Mouse (Mus musculus) intestine, postnatal 0 days (tissue): ENCODE results near the gene Smc2. TPM values are rescaled to one million over a fixed set of nuclear protein-coding genes. Genes with fewer than 3 reads are reported as not detected.
A peak's percentile ranks its signal among the peaks of the same experiment; 100 is the strongest.
"Not testable (repeated sequence)": the region's sequence is repeated elsewhere in the genome, so short reads cannot be mapped to it uniquely, and the experiment has no call there.

Source experiments
- ATAC-seq: fragments of 200-750 bp; cut with Nextera tagmentation; 2 replicates; pipeline ENCODE4 v1.8.0; 2017; ENCODE audit warnings: mild to moderate bottlenecking, moderate TSS enrichment, moderate library complexity
- H3K27ac ChIP-seq: fragments of 300-500 bp; sonication (generic); 2 replicates; pipeline ENCODE4 v1.5.1; 2014; ENCODE audit warnings: mild to moderate bottlenecking, low read depth, low read length, moderate library complexity
- H3K27me3 ChIP-seq: fragments of 300-500 bp; sonication (generic); replicated peaks from 2 replicates; pipeline ENCODE4 v1.6.1; 2014; ENCODE audit warnings: low read length, mixed read lengths; ENCODE audit not compliant: control insufficient read depth, insufficient read depth
- H3K36me3 ChIP-seq: fragments of 300-500 bp; sonication (generic); 2 replicates; pipeline ENCODE4 v1.6.1; 2014; ENCODE audit warnings: mild to moderate bottlenecking, moderate library complexity; ENCODE audit not compliant: control insufficient read depth, insufficient read depth
- H3K4me1 ChIP-seq: fragments of 300-500 bp; sonication (generic); replicated peaks from 2 replicates; pipeline ENCODE4 v1.6.1; 2014; ENCODE audit warnings: antibody characterized with exemption, low read length, mixed read lengths; ENCODE audit not compliant: control insufficient read depth, insufficient read depth
- H3K4me2 ChIP-seq: fragments of 300-500 bp; sonication (generic); replicated peaks from 2 replicates; pipeline ENCODE4 v1.6.1; 2014; ENCODE audit warnings: low read depth, mild to moderate bottlenecking, moderate library complexity
- H3K4me3 ChIP-seq: fragments of 300-500 bp; sonication (generic); 2 replicates; pipeline ENCODE4 v1.5.1; 2014; ENCODE audit warnings: low read depth, low read length
- H3K9ac ChIP-seq: fragments of 300-500 bp; sonication (generic); 2 replicates; pipeline ENCODE4 v1.6.1; 2014; ENCODE audit warnings: mild to moderate bottlenecking, low read depth, low read length
- H3K9me3 ChIP-seq: fragments of 300-500 bp; sonication (generic); 2 replicates; pipeline ENCODE4 v1.6.1; 2016; ENCODE audit warnings: mixed run types; ENCODE audit not compliant: control insufficient read depth
- CTCF ChIP-seq: sonication (generic); IDR thresholded peaks from 2 replicates; pipeline ENCODE4 v1.5.1; 2016; ENCODE audit warnings: low read depth, mild to moderate bottlenecking, control low read depth, antibody characterized with exemption, moderate library complexity
- WGBS: fragments of 180-500 bp; shearing (Covaris S2); extraction: QIAGEN DNeasy Blood & Tissue Kit; methylation state at CpG from one replicate; pipeline ENCODE4 v1.1.7; 2014; 5-methylcytosine and 5-hydroxymethylcytosine counted together
- polyA plus RNA-seq: library from polyadenylated mRNA; unstranded; fragments of >200 nt; fragmentation: Nextera tagmentation; extraction: Ambion mirVana; gene quantifications from 2 replicates; pipeline ENCODE4 v1.2.1, GENCODE M21; 2015

The Smc2 gene
- polyA plus RNA-seq, 1 experiment from 2014 or later, result 52.0 TPM

- Histone ChIP-seq H3K4me1 (no peaks in the 10 kb centered on the region), H3K4me3 (no peak overlapping the region), H3K27ac (no peak overlapping the region), H3K36me3 (peaks cover 28% of the 10 kb centered on the region), H3K27me3 (no peaks in the 10 kb centered on the region), H3K9me3 (no peaks in the 10 kb centered on the region), H3K9ac (no peak overlapping the region), H3K4me2 (no peak overlapping the region)
- 95% methylated on average over 1 of the region's 1 CpGs for WGBS
- peak; percentile 73 for TF ChIP-seq CTCF
- no peak for ATAC-seq
These were observed 20.7 kb downstream of the Smc2 start for GRCm38 (mm10) chr4:52459726-52460125.

- Histone ChIP-seq H3K4me3 (no peak overlapping the region), H3K36me3 (peaks cover 28% of the 10 kb centered on the region), H3K27me3 (no peaks in the 10 kb centered on the region), H3K9ac (no peak overlapping the region), H3K4me2 (no peak overlapping the region), H3K4me1 (no peaks in the 10 kb centered on the region), H3K9me3 (no peaks in the 10 kb centered on the region), H3K27ac (no peak overlapping the region)
- no peak for TF ChIP-seq CTCF
- no peak for ATAC-seq
- 91% methylated on average over 5 of the region's 5 CpGs for WGBS
These were observed 22.3 kb downstream of the Smc2 start for GRCm38 (mm10) chr4:52461321-52461720.

- Histone ChIP-seq H3K27me3 (no peaks in the 10 kb centered on the region), H3K4me3 (no peak overlapping the region), H3K9me3 (no peaks in the 10 kb centered on the region), H3K27ac (no peak overlapping the region), H3K9ac (no peak overlapping the region), H3K4me1 (no peaks in the 10 kb centered on the region), H3K36me3 (peaks cover 5% of the 10 kb centered on the region; the same call in 1 of the 2 replicates), H3K4me2 (no peak overlapping the region)
- no peak for TF ChIP-seq CTCF
- 42% methylated on average over 3 of the region's 3 CpGs for WGBS
- no peak for ATAC-seq
These were observed 34.4 kb downstream of the Smc2 start for GRCm38 (mm10) chr4:52473431-52473830.

GRCm38 (mm10) chr4:52487486-52487885 lies 48.4 kb downstream of the Smc2 start:
- H3K9me3 ChIP-seq, result no peaks in the 10 kb centered on the region
- H3K4me1 ChIP-seq, result no peaks in the 10 kb centered on the region
- ATAC-seq, result no peak
- 80% methylated on average over 4 of the region's 4 CpGs for WGBS
- no peak overlapping the region for H3K4me3 ChIP-seq
- H3K4me2 ChIP-seq, result no peak overlapping the region
- no peak overlapping the region for H3K27ac ChIP-seq
- no peak overlapping the region for H3K9ac ChIP-seq
- H3K36me3 ChIP-seq, result peaks cover 9% of the 10 kb centered on the region
- no peak for TF ChIP-seq CTCF
- H3K27me3 ChIP-seq, result no peaks in the 10 kb centered on the region

GRCm38 (mm10) chr4:52497144-52497543 lies 58.1 kb downstream of the Smc2 start, which contains the start of gene Vma21-ps:
Gene Vma21-ps, minus strand, starts transcription at chr4:52497244.
- H3K4me1 ChIP-seq, ATAC-seq, H3K4me3 ChIP-seq, H3K9ac ChIP-seq, H3K9me3 ChIP-seq, H3K36me3 ChIP-seq, H3K27me3 ChIP-seq, H3K4me2 ChIP-seq, H3K27ac ChIP-seq: not testable (repeated sequence)
- 92% methylated on average over 10 of the region's 10 CpGs for WGBS

GRCm38 (mm10) chr4:52517580-52517979 lies 78.5 kb downstream of the Smc2 start:
- 21% methylated on average over 4 of the region's 4 CpGs for WGBS
- H3K36me3 ChIP-seq, result no peaks in the 10 kb centered on the region
- no peak for TF ChIP-seq CTCF
- no peak for ATAC-seq
- H3K4me1 ChIP-seq, result no peaks in the 10 kb centered on the region
- H3K4me2 ChIP-seq, result no peak overlapping the region
- H3K9me3 ChIP-seq, result no peaks in the 10 kb centered on the region
- H3K27me3 ChIP-seq, result no peaks in the 10 kb centered on the region
- no peak overlapping the region for H3K27ac ChIP-seq
- H3K4me3 ChIP-seq, result no peak overlapping the region
- no peak overlapping the region for H3K9ac ChIP-seq

- Histone ChIP-seq H3K9ac (no peak overlapping the region), H3K36me3 (no peaks in the 10 kb centered on the region)
- WGBS, result 72% methylated on average over 5 of the region's 5 CpGs
These were observed 80.3 kb downstream of the Smc2 start for GRCm38 (mm10) chr4:52519301-52519700.

More at GRCm38 (mm10) chr4:52519301-52519700, 80.3 kb downstream of the Smc2 start:
- H3K27me3 ChIP-seq, result no peaks in the 10 kb centered on the region
- no peak for TF ChIP-seq CTCF
- H3K4me1 ChIP-seq, result no peaks in the 10 kb centered on the region
- H3K9me3 ChIP-seq, result no peaks in the 10 kb centered on the region
- H3K4me3 ChIP-seq, result no peak overlapping the region
- no peak overlapping the region for H3K27ac ChIP-seq
- no peak overlapping the region for H3K4me2 ChIP-seq
- no peak for ATAC-seq
